9 mouse cellular contexts compared by ENCODE assay signal in genomic region chr4:72195116-72195835, GRCm38 (mm10). TPM values are rescaled to one million over a fixed set of nuclear protein-coding genes. Genes with fewer than 3 reads are reported as not detected.
DNase-seq lines count a peak whose midpoint lies in the region; ATAC-seq and TF ChIP-seq lines count a peak whose summit lies in the region.
"Had no signal": no experiment of that assay in that cellular context is flagged by ENCODE, and none has a peak within 500 bp of the region (broad histone marks: within the 10 kb centered on the region; RNA-seq: fewer than 3 reads in every experiment).

No protein-coding gene starts in this region.

- intact Hi-C loops in gastrocnemius, adult 2 months (cut with DNase I): no loop called here
- intact Hi-C loops in gastrocnemius, postnatal 36 days (cut with DNase I): loop anchor here (5.0 to 10.0 kb wide), 2 partner anchors 53 to 130 kb away; no protein-coding TSS in a partner anchor

- peak overlapping the region; percentile 71 for H3K4me2 ChIP-seq in hindbrain, embryonic 13.5 days
- peak overlapping the region; percentile 73 for H3K4me2 ChIP-seq in midbrain, embryonic 11.5 days
- H3K4me2 ChIP-seq in intestine, embryonic 15.5 days (replicated peaks): no peak overlapping the region
- H3K4me2 ChIP-seq: lung, embryonic 15.5 days had no signal

- DNase-seq in gastrocnemius, adult 2 months: peak; percentile 18
- no peak for DNase-seq in gastrocnemius, postnatal 36 days
- peak; percentile 89 for DNase-seq in brain, embryonic 14.5 days (ENCODE audit: low read depth)
- no peak for DNase-seq in midbrain, embryonic 11.5 days (ENCODE audit: low spot score, missing footprints)
- no peak for DNase-seq in gastrocnemius, postnatal 10 days
- DNase-seq in embryo, embryonic 10 days (ENCODE audit: low spot score): no peak

- peak overlapping the region; percentile 2; the same call in 1 of the 2 replicates for H3K4me3 ChIP-seq in gastrocnemius, adult 2 months
- peak overlapping the region; percentile 87 for H3K4me3 ChIP-seq in hindbrain, embryonic 13.5 days
- no peak overlapping the region for H3K4me3 ChIP-seq in midbrain, embryonic 11.5 days (ENCODE audit: low read depth, low read length)
- no peak overlapping the region for H3K4me3 ChIP-seq in intestine, embryonic 15.5 days (replicated peaks)
- H3K4me3 ChIP-seq: lung, embryonic 15.5 days had no signal

- no peak for ATAC-seq in hindbrain, embryonic 13.5 days (ENCODE audit: low FRiP score)
- ATAC-seq in midbrain, embryonic 11.5 days (ENCODE audit: low FRiP score): no peak
- ATAC-seq in intestine, embryonic 15.5 days: no peak

- TF ChIP-seq POLR2A in brain, embryonic 14.5 days (IDR thresholded peaks at IDR 0.05; ENCODE audit: borderline replicate concordance, extremely low read depth, insufficient read depth, insufficient read length, poor library complexity, severe bottlenecking): no peak

- H3K9ac ChIP-seq in hindbrain, embryonic 13.5 days: no peak overlapping the region
- no peak overlapping the region for H3K9ac ChIP-seq in midbrain, embryonic 11.5 days (ENCODE audit: low read length)
- no peak overlapping the region for H3K9ac ChIP-seq in intestine, embryonic 15.5 days
- H3K9ac ChIP-seq: lung, embryonic 15.5 days had no signal

- peaks cover 7% of the 10 kb centered on the region; the same call in 1 of the 2 replicates for H3K36me3 ChIP-seq in hindbrain, embryonic 13.5 days
- H3K36me3 ChIP-seq in midbrain, embryonic 11.5 days (ENCODE audit: control insufficient read depth, insufficient read depth, low read length): peaks cover 3% of the 10 kb centered on the region; the same call in 1 of the 2 replicates
- no peaks in the 10 kb centered on the region for H3K36me3 ChIP-seq in intestine, embryonic 15.5 days
- H3K36me3 ChIP-seq: lung, embryonic 15.5 days had no signal

- no peaks in the 10 kb centered on the region for H3K27me3 ChIP-seq in hindbrain, embryonic 13.5 days
- no peaks in the 10 kb centered on the region; the same call in 1 of the 2 replicates for H3K27me3 ChIP-seq in midbrain, embryonic 11.5 days (ENCODE audit: control insufficient read depth, insufficient read depth, low read length)
- no peaks in the 10 kb centered on the region for H3K27me3 ChIP-seq in intestine, embryonic 15.5 days (replicated peaks)
- H3K27me3 ChIP-seq: lung, embryonic 15.5 days had no signal

- no peak for TF ChIP-seq CTCF in gastrocnemius, adult 2 months (IDR thresholded peaks at IDR 0.05)
- no peak for TF ChIP-seq CTCF in brain, embryonic 14.5 days (IDR thresholded peaks at IDR 0.05; ENCODE audit: borderline replicate concordance, extremely low read depth, insufficient read depth, insufficient read length)

- 42% methylated on average over 6 of the region's 6 CpGs for WGBS in hindbrain, embryonic 13.5 days
- 64% methylated on average over 6 of the region's 6 CpGs for WGBS in midbrain, embryonic 11.5 days
- 75% methylated on average over 6 of the region's 6 CpGs for WGBS in intestine, embryonic 15.5 days

- peaks cover 57% of the 10 kb centered on the region for H3K4me1 ChIP-seq in hindbrain, embryonic 13.5 days (replicated peaks)
- H3K4me1 ChIP-seq in midbrain, embryonic 11.5 days (ENCODE audit: control insufficient read depth, insufficient read depth, low read length): peaks cover 20% of the 10 kb centered on the region
- peaks cover 7% of the 10 kb centered on the region; the same call in 1 of the 2 replicates for H3K4me1 ChIP-seq in intestine, embryonic 15.5 days (replicated peaks)

- no peak overlapping the region for H3K27ac ChIP-seq in gastrocnemius, adult 2 months
- H3K27ac ChIP-seq in hindbrain, embryonic 13.5 days: peak overlapping the region; percentile 24; the same call in 1 of the 2 replicates
- no peak overlapping the region for H3K27ac ChIP-seq in midbrain, embryonic 11.5 days (ENCODE audit: low read depth, low read length)
- no peak overlapping the region for H3K27ac ChIP-seq in intestine, embryonic 15.5 days
- H3K27ac ChIP-seq: lung, embryonic 15.5 days had no signal

- H3K9me3 ChIP-seq in hindbrain, embryonic 13.5 days: no peaks in the 10 kb centered on the region
- H3K9me3 ChIP-seq in midbrain, embryonic 11.5 days (ENCODE audit: control insufficient read depth, low read length): no peaks in the 10 kb centered on the region
- H3K9me3 ChIP-seq in intestine, embryonic 15.5 days: no peaks in the 10 kb centered on the region
- H3K9me3 ChIP-seq: lung, embryonic 15.5 days had no signal

RNA-seq across cellular contexts. Expression of gene Tle1, which starts 5.4 kb away (rescaled TPM):
- 10 to 100 TPM; 20.0 to 22.9 TPM for total RNA-seq in gastrocnemius, adult 2 months (2021)
- total RNA-seq in gastrocnemius, postnatal 36 days (2021): 10 to 100 TPM; 15.0 to 17.9 TPM
- 115 and 127 TPM in 2 replicates for polyA plus RNA-seq in brain, embryonic 14.5 days (2012; rRNA removed)
- polyA plus RNA-seq in hindbrain, embryonic 13.5 days (2015; fragmentation: Nextera tagmentation; extraction: Ambion mirVana): 42.9 and 45.1 TPM in 2 replicates
- polyA plus RNA-seq in midbrain, embryonic 11.5 days (2014; fragmentation: Nextera tagmentation; extraction: Ambion mirVana): 34.6 and 40.4 TPM in 2 replicates
- polyA plus RNA-seq in intestine, embryonic 15.5 days (2015; fragmentation: Nextera tagmentation; extraction: Ambion mirVana): 18.0 and 19.9 TPM in 2 replicates
- total RNA-seq in gastrocnemius, postnatal 10 days (2021): 10 to 100 TPM; 27.2 to 27.4 TPM

Comparison
In these comparisons a context has a peak if more than half of its experiments do, and no peak if none do; other contexts are left out.
1. DNase-seq: peak in gastrocnemius, adult 2 months (single experiment) and brain, embryonic 14.5 days (single experiment); none in gastrocnemius, postnatal 36 days (0 of 2), midbrain, embryonic 11.5 days (single experiment), gastrocnemius, postnatal 10 days (single experiment) and embryo, embryonic 10 days (single experiment).
2. H3K4me3 ChIP-seq: peak in gastrocnemius, adult 2 months (single experiment) and hindbrain, embryonic 13.5 days (single experiment); none in midbrain, embryonic 11.5 days (single experiment) and intestine, embryonic 15.5 days (single experiment).